Mouse (Mus musculus): ENCODE data around the gene Slc25a20. TPM values are rescaled to one million over a fixed set of nuclear protein-coding genes. Genes with fewer than 3 reads are reported as not detected.
A peak's percentile ranks its signal among the peaks of the same experiment; 100 is the strongest.
"Not testable (repeated sequence)": the region's sequence is repeated elsewhere in the genome, so short reads cannot be mapped to it uniquely, and the experiment has no call there.

The Slc25a20 gene
- 18.4 and 20.2 TPM in 2 replicates for total RNA-seq (2015)
- total RNA-seq (2017) = 22.0 and 22.9 TPM in 2 replicates

DNA sequence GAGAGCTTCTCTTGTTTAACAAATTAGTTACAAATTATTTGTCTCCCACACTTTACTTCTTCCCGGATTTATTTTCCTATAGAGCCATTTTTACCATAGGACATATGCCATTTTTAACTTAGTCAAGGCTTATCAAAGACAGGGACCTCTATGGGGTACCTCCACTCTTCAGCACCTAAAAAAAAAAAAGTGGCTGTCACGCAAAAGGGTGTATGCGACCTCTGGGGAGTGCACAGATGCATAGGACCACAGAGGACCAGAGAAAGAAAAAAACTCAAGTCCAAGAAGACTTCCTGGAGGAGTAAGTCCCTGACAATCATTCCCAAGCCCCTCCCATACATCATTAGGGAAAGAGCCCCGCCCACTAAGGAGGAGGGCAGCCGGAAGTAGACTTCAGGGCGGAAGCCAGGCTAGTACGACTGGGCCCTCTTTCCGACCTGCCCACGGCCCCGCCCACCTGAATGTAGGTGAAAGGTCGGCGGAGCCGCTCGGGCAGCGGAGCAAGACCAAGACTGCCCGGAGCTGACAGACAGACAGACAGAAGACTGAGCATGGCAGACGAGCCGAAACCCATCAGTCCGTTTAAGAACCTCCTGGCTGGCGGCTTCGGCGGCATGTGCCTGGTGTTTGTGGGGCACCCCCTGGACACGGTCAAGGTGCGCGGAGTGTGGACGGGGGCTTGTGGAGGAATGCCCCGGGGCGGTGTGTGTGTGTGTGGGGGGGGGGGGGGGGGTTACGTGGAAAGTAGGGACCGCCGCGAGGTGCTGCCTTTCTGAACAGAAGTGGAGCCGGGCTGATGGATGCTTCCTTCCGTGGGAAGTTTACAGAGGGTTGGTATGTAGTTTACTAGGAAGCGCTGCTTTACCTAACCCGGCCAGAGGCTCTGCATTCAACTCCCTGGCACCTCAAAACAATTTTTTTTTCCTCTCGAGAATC, at the start of gene Slc25a20:
TSS of gene Slc25a20 (plus strand) at position 412 of the 936 bp plus-strand sequence.
- ATAC-seq (ENCODE audit: poor library complexity, severe bottlenecking) = peak; percentile 100

DNA sequence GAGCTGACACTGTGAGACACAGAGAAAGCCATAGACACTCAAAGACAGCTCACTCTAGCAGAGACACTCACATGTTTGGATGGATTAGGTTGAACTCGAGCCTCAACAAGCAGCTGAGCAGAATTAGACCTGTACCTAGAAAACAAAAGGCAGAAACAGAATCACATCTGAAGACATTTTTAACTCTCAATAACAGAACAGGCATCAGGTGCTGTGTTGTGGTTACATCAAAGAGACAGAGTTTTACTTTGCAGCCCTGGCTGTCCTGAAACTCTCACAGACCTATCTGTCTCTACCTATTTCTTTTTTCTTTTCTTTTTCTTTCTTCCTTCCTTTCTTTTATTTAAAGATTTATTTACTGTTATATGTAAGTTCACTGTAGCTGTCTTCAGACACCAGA, 44.6 kb upstream of the Slc25a20 start:
- no peak for ATAC-seq (ENCODE audit: poor library complexity, severe bottlenecking)

DNA sequence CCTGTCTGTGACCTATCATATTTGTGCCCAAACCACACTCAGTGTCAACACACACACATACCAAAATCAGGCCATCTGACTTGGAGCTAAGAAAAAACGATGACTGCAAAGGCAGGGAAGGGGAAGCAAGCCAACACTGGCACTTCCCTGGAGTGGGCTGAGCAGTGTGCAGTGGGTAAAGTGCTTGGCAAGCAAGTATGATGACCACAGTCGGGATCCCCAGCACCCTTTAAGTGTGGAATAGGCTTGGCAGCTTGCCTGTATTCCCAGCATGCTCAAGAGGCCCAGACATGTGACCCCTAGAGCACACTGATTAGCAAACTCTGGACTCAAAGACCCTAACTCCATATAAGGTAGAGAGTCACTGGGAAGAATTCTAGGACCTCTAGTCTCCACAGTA, 35.4 kb upstream of the Slc25a20 start:
- ATAC-seq (ENCODE audit: poor library complexity, severe bottlenecking) = no peak

DNA sequence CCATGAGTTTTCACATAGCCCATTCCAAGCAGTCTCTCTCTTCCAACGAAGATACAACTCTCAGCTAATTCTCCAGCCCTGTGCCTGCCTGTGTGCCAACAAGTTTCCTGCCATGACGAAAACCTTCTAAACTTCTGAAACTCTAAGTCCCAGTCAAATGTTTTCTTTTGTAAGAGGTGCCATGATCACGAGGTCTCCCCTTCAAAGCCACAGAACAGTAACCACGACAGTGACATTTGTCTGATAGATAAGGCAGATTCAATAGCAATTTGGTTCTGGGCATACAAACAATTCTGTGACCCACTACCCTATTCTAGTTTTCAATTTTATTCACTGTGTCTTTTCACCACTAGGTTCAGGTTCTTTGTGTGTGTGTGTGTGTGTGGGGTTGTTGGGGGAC, 33.7 kb upstream of the Slc25a20 start:
- no peak for ATAC-seq (ENCODE audit: poor library complexity, severe bottlenecking)

DNA sequence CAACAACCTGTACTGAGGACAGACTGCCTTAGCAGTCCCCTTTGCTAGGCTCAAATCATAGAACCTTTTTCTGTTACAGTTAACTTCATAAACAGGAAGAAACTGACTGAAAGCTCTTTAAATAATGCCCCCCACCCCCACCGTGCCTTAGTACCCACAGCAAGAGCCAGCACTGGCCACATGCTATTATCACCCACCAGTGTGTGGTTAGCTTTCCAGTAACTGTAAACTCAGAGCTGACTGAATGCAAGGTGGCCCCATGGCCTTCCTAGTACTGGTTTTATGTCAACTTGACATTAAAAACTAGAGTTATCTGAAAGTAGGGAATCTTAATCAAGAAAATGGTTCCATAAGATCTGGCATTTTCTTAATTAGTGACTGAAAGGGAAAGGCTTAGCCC, 31.2 kb upstream of the Slc25a20 start:
- no peak for ATAC-seq (ENCODE audit: poor library complexity, severe bottlenecking)

DNA sequence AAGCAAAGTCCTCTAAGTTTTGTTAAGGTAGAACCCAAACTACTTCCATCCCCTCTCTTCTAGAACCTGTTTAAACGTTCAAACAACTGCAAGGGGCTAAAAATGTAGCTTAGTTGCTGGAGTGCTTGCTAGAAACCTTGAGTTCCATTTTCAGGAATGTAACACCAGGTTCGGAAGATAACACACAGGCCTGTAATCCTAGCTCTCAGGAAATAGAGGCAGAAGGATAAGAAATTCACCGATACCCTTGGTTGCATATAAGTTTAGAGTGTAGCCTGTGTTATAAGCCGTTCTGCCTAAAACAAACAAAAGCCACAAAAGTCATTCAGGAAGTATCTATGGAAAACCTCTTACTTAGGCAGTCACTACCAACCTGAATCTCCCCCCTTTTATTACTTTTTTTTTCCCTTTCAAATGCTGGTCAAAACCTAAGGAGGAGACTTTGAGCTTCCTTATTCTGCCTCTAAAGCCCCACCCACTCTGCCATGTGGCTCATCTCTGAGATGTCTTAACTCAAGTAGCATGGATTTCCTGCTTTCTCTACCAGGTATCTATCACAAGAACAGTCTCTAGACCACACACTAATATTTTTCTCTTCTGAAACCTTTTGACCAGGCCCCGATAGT, 30.1 kb upstream of the Slc25a20 start:
- peak; percentile 43; the same call in 1 of the 2 replicates for ATAC-seq (ENCODE audit: poor library complexity, severe bottlenecking)

DNA sequence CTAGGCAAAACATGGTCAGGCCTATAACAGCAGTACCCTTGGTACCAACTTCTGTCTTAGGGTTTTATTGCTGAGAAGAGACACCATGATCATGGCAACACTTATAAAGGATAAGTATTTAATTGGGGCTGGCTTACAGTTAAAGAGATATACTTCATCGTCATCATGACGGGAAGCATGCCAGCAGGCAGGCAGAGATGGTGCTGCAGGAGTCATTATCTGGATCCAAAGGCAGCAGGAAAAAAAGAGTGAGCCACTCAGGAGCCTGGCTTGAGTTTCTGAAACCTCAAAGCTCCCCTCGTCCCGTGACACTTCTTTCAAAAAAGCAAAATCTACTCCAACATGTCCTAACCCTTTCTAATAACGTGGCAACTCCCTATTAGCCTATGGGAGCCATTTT, 29.5 kb upstream of the Slc25a20 start:
- no peak for ATAC-seq (ENCODE audit: poor library complexity, severe bottlenecking)

DNA sequence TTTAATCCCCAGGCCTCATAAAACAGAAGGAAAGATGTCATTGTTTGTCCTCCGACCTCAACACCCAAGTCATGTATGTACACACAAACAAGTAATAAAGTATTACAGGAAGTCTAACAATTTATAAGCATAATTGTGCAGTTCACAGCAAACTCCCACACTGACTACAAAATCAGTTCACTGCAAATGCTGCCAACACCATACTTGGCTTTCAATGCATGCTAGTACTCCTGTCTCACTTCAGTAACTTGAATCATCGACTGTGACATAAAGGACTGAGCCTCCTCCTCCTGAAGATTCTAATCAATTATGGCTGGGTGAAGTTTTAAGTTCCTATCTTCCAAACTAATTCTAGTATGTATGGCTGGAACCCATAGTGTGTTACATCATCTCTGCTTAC, 28.0 kb upstream of the Slc25a20 start:
- no peak for ATAC-seq (ENCODE audit: poor library complexity, severe bottlenecking)

DNA sequence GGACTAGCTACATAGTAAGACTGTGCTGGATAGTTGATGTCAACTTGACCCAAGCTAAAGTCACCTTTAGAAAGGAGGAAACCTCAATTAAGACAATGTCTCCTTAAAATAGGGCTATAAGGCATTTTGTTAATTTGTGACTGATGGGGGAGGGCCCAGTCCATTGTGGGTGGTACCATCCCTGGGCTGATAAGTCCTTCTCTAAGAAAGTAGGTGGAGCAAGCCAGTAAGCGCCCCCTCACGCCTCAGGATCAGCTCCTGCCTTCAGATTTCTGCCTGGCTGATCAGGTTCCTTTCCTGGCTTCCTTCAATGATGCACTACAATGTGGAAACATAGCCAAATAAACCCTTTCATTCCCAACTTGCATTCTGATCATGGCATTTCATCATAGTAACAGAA, 26.5 kb upstream of the Slc25a20 start:
- ATAC-seq (ENCODE audit: poor library complexity, severe bottlenecking) = no peak

DNA sequence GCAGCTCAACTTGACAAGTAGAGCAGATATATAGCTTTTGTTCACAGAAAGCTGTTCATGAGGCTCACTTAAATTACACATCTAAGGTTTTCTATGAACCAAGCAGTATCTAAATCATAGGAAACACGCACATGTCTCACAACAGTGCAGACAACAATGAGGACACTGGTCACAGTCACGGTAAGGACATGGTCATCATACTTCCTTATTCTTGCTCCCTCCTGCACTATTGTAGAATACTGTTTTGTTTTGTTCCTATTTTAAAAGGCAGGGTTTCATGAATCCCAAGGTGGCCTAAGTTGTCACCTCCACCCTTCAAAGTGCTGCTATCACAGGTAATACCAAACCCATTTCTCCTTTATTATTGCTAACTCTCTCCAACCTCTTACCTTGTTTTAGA, 22.1 kb upstream of the Slc25a20 start:
- peak; percentile 60 for ATAC-seq (ENCODE audit: poor library complexity, severe bottlenecking)

DNA sequence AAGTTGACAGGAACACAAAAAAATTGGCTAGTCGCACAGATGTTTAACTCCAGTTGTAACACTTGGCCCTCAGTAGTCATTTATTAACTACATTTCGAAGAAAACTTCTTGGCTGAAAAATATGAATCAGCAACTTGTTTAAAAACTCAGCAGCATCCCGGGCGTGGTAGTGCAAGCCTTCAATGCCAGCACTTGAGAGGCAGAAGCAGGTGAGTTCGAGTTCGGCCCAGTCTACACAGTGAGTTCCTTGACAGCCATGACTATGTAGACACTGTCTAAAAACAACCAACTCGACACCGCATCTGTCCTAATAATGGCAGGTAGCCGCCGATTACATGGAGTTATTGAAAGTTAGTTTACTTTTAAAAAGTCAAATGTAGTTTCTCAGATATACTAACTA, 13.7 kb upstream of the Slc25a20 start:
- no peak for ATAC-seq (ENCODE audit: poor library complexity, severe bottlenecking)

DNA sequence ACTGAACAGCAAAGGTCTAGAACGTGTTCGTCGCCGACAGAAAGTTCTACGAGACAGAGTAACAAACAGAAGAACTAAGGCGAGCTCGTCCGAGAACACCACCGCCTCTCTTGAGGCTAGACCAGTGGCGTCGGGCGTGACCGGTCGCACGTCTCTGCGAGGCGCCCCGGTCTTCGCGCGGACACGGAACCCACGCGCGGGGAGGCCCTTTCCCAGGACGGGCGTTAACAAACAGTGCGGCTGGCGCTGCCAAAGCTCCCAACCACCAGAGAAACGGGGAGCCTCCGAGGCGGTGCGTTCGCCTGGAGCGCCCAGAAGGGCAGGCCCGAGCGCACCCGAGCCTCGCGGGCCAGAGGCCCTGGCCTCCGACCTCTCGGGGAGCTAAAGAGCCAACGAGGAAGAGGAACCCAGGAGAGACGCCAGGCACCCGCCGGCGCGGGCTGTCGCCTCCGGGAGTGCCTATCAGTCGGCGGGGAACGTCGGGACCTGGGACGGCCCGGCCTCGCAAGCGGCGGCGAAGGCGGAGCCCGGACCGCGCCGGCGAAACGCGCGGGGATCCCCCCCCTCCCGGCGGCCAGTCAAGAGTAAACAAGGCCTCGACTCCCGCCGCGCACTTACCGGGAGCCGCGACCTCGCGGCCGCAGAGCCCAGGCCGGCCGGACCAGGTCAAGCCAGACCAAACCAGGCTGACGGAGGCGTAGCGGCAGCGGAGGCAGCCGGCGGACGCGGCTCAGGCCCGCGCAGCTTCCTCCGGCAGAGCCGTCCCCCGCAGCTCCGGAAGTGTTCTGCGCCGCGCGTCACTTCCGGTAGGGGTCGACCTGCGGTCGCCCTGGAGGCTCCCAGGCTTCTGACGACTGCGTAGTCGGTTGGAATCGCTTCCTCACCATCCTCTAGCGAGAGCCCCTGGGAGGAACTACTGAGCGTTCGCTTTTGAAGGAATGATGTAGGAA, 13.0 kb upstream of the Slc25a20 start, which contains the start of gene Arih2:
TSS of gene Arih2 (minus strand) at position 776 of the 950 bp plus-strand sequence.
- ATAC-seq (ENCODE audit: poor library complexity, severe bottlenecking) = peak; percentile 95

DNA sequence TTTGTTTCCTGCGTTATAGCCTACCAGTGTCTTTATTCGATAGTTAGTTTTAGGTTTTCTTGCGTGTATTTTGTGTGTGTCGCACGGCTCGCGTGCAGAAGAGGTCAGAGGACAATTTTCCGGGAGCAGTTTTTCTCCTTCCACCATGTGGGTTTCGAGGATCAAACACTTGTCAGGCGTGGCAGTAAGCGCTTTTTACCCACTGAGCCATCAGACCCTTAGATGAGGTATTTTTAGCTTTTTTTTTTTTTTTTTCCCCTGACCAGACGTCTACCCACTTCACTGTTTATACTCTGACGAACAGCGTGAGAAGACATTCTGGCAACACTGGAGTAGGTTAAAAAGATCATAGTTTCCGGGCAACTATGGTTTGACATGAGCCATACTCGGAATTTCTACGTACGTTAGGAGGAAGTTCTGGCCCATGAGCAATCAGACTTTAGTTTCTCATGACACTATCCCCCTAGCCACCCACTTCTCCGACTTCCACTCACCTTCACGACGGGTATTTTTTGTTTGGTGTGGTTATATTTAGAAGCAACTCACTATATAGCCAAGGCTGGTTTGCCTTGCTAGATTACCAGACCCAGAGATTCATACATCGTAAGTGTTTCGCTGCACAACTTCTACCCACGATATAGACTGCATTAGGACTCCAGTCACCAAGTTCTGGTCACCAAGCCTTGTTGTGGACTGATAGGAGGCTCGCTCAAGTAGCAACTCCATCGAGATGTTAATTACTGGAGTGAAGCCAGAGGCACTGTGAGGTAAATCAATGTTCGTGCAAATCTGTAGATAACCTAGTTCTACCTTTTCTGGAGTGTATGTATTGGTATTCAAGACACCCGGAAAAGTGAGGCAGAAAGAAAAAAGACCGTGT, 12.1 kb upstream of the Slc25a20 start:
- ATAC-seq (ENCODE audit: poor library complexity, severe bottlenecking) = peak; percentile 52

DNA sequence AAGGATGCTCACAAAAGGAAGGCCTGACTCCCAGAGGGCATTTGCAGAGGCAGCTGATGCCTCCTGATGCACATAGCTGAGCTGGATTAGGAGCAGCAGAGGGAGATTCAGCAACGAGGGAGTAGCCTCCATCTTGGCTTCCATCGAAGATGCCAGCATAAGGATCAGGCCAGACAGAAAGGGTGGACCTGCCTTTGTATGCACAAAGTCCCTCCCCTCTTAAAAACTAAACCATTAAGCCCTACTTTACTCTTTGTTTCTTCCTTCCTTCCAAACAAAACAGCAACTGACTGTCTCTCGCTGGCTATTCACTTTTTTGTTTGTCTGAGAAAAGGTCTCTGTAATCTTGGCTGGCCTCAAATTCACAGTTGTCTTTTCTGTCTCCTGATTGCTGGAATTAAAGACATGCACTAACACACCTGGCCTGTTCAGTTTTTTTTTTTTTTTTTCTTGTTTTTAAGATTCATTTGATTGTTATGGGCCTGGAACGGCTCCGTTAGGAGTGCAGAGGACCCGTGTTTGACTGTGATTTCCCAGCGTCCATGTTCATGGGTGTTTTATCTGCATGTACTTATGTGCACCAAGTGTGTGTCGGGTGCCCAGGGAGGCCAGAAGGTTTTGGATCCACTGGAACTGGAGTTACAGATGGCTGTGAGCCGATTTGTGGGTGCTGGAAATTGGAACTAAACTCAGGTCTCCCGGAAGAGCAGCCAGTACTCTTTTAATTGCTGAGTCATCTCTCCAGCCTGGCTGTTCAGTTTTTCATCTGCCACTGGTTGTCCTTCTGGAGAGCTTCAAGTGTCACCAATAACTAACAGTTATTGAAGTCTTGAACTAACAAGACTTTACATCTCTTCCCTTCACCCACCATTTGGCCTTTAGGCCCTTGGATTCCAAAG, 7.1 kb upstream of the Slc25a20 start:
- ATAC-seq (ENCODE audit: poor library complexity, severe bottlenecking) = no peak

DNA sequence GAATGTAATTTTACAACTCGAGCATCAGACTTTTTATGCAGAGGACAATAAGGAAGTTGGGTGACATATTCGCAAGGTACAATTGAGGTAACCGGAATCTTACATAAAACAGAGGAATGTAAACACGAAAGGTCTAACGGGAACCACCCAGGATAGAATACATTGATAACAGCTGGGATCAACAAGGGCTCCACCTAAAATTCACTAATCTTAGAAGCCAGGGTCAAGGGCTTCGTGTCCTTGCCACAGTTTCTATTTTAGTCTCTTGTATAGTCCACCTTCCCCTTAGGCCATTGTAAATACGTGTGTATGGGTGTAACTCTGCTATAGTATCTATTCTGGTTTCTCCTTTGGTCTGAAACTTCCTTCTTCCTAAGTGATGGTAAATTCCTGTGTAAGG, 6.0 kb upstream of the Slc25a20 start:
- ATAC-seq (ENCODE audit: poor library complexity, severe bottlenecking) = not testable (repeated sequence)

DNA sequence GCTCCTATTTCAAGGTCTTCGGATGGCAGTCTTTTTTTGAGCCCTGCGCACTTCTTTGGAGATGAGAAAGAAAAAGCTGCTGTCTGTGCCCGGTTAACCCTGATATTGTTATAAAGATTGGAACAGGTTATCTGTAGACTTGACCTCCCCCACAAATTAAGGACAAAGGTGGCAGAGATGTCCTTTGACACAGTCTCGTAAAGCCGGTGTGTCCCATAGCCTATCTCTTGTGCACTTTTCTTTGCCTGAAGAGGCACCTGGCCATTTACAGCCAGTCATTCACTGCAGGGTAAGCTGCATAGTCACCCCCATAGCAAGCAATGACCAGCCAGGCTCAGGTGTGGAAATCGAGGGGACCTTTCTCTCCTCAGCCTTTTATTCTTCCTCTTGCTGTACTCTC, 772 bp downstream of the Slc25a20 start:
- ATAC-seq (ENCODE audit: poor library complexity, severe bottlenecking) = no peak

DNA sequence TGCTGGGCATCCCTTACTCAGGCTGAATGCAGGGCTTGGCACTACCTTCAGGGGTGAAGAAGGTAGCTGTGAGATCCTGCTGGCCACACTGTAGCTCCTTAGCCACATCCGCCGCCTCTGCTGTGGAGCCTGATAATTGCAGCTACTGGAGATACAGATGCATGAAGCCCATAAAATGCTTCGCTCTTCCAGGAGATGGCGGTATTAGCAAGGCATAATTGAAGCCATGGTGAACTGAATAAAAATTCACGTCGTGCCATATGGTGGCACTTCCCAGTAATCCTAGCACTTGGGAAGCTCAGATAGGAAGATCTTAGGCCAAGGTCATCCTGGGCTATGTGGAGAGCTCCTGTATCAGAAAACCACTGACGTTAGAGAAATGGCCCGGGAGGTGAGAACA, 8.0 kb downstream of the Slc25a20 start:
- no peak for ATAC-seq (ENCODE audit: poor library complexity, severe bottlenecking)

DNA sequence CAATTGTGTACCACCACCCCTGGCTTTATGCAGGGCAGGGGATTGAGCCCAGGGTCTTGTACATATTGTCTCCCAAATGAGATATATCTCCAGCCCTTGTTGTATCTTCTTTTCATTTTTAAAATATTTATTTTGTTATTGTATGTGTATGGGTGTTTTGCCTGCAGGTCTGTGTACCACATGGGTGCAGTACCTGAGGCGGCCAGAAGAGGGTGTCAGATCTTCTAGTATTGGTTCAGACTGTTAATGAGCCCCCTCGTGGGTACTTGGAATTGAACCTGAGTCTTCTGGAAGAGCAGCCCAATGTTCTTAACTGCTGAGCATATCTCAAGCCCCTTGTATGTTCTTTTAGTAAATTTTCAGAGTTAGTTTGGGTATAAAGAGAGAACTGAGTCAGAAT, 11.3 kb downstream of the Slc25a20 start:
- ATAC-seq (ENCODE audit: poor library complexity, severe bottlenecking) = 0 out of 2 replicates have a peak, but pooled peaks have one; percentile 45

DNA sequence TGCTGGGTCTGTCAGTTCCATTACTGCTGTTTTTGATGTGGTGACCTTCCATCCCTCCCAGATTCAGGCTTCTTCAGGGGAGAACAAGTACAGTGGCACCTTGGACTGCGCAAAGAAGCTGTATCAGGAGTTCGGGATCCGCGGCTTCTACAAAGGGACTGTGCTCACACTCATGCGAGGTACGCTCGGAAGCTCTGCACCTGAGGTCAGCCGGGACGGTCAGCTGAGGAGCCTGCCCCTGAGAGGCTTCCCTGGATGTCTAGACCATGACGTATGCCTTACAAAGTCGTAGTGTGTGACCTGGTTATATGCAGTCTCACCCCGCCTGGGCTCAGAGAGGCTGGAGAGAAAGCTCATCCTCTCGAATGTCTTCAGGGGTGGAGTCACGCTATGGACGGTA, 18.1 kb downstream of the Slc25a20 start:
- no peak for ATAC-seq (ENCODE audit: poor library complexity, severe bottlenecking)
